Mouse (Mus musculus): ENCODE measurements around the gene Hk2.

Hk2 gene

GRCm38 (mm10) chr6:82774321-82774764 is at the start of gene Hk2:
Gene Hk2, minus strand, starts transcription at chr6:82774454.
- DNase-seq (ENCODE audit: low read depth in 2 of 2, low spot score in 2 of 2), result peak in 1 of 2 experiments; percentile 31

GRCm38 (mm10) chr6:82821758-82822253 is 47.6 kb upstream of the Hk2 start:
- no peak for DNase-seq (ENCODE audit: low read depth in 2 of 2, low spot score in 2 of 2)

GRCm38 (mm10) chr6:82820716-82821115 is 46.5 kb upstream of the Hk2 start:
- no peak for DNase-seq (ENCODE audit: low read depth in 2 of 2, low spot score in 2 of 2)

GRCm38 (mm10) chr6:82814821-82815220 is 40.6 kb upstream of the Hk2 start:
- DNase-seq (ENCODE audit: low read depth in 2 of 2, low spot score in 2 of 2), result no peak

GRCm38 (mm10) chr6:82807984-82808700 is 33.9 kb upstream of the Hk2 start:
- no peak for DNase-seq (ENCODE audit: low read depth in 2 of 2, low spot score in 2 of 2)

GRCm38 (mm10) chr6:82806971-82807370 is 32.7 kb upstream of the Hk2 start:
- no peak for DNase-seq (ENCODE audit: low read depth in 2 of 2, low spot score in 2 of 2)

- DNase-seq (ENCODE audit: low read depth in 2 of 2, low spot score in 2 of 2), result no peak
These were observed 32.2 kb upstream of the Hk2 start for GRCm38 (mm10) chr6:82806503-82806902.

- no peak for DNase-seq (ENCODE audit: low read depth in 2 of 2, low spot score in 2 of 2)
These were observed 31.6 kb upstream of the Hk2 start for GRCm38 (mm10) chr6:82805894-82806293.

GRCm38 (mm10) chr6:82804984-82805383 is 30.7 kb upstream of the Hk2 start:
- no peak for DNase-seq (ENCODE audit: low read depth in 2 of 2, low spot score in 2 of 2)

- no peak for DNase-seq (ENCODE audit: low read depth in 2 of 2, low spot score in 2 of 2)
These were observed 24.0 kb upstream of the Hk2 start for GRCm38 (mm10) chr6:82798202-82798737.

- no peak for DNase-seq (ENCODE audit: low read depth in 2 of 2, low spot score in 2 of 2)
These were observed 23.1 kb upstream of the Hk2 start for GRCm38 (mm10) chr6:82797300-82797839.

GRCm38 (mm10) chr6:82790864-82791263 is 16.6 kb upstream of the Hk2 start:
- no peak for DNase-seq (ENCODE audit: low read depth in 2 of 2, low spot score in 2 of 2)

- no peak for DNase-seq (ENCODE audit: low read depth in 2 of 2, low spot score in 2 of 2)
These were observed 9.7 kb upstream of the Hk2 start for GRCm38 (mm10) chr6:82783906-82784305.

- no peak for DNase-seq (ENCODE audit: low read depth in 2 of 2, low spot score in 2 of 2)
These were observed 6.6 kb upstream of the Hk2 start for GRCm38 (mm10) chr6:82780802-82781393.

- DNase-seq (ENCODE audit: low read depth in 2 of 2, low spot score in 2 of 2), result no peak
These were observed 6.1 kb upstream of the Hk2 start for GRCm38 (mm10) chr6:82780369-82780768.

- no peak for DNase-seq (ENCODE audit: low read depth in 2 of 2, low spot score in 2 of 2)
These were observed 2.9 kb upstream of the Hk2 start for GRCm38 (mm10) chr6:82777124-82777654.

GRCm38 (mm10) chr6:82775386-82775785 is 1.1 kb upstream of the Hk2 start:
- DNase-seq (ENCODE audit: low read depth in 2 of 2, low spot score in 2 of 2), result peak in 1 of 2 experiments; percentile 21

GRCm38 (mm10) chr6:82773261-82774131 is 758 bp downstream of the Hk2 start:
- DNase-seq (ENCODE audit: low read depth in 2 of 2, low spot score in 2 of 2), result peak; percentile 28 to 34

GRCm38 (mm10) chr6:82772451-82773101 is 1.7 kb downstream of the Hk2 start:
- no peak for DNase-seq (ENCODE audit: low read depth in 2 of 2, low spot score in 2 of 2)

- DNase-seq (ENCODE audit: low read depth in 2 of 2, low spot score in 2 of 2), result peak in 1 of 2 experiments; percentile 5
These were observed 2.3 kb downstream of the Hk2 start for GRCm38 (mm10) chr6:82771981-82772409.

All from CD8-positive naive resting alpha-beta T cell, adult 2 months (primary cell).